Mouse (Mus musculus): ENCODE data around the gene Olfr606.

GRCm38 (mm10) chr7:103469577-103469976 lies 20.7 kb downstream of the Olfr606 start, which contains the start of gene Olfr608:
- no peak for TF ChIP-seq GATA1 (IDR thresholded peaks at IDR 0.05; ENCODE audit: borderline replicate concordance, low read length)
- no peak for TF ChIP-seq FLI1 (IDR thresholded peaks at IDR 0.05; ENCODE audit: low read length)

Measured in megakaryocyte, embryonic 14.5 days (primary cell).